Mouse (Mus musculus) frontal cortex, postnatal 25 days (tissue): ENCODE measurements around the gene Nfkb2.

Experiments
- DNase-seq, 2 experiments: peaks; one replicate each; pipeline ENCODE4 v3.0.0; 2022; ENCODE audit warnings: low spot score in 2 of 2

Nfkb2 gene

GRCm38 (mm10) chr19:46322996-46323572 lies 19.0 kb downstream of the Nfkb2 start:
- peak in 1 of 2 experiments; percentile 2 for DNase-seq

- peak in 1 of 2 experiments; percentile 2 for DNase-seq
Measured at GRCm38 (mm10) chr19:46323716-46324115, 19.6 kb downstream of the Nfkb2 start.

- no peak for DNase-seq
Measured at GRCm38 (mm10) chr19:46324366-46324765, 20.2 kb downstream of the Nfkb2 start.

- DNase-seq: peak in 1 of 2 experiments; percentile 1
Measured at GRCm38 (mm10) chr19:46324918-46325317, 20.8 kb downstream of the Nfkb2 start.

- no peak for DNase-seq
Measured at GRCm38 (mm10) chr19:46326019-46326755, 22.1 kb downstream of the Nfkb2 start.

- no peak for DNase-seq
Measured at GRCm38 (mm10) chr19:46326756-46327305, 22.7 kb downstream of the Nfkb2 start, which contains the start of gene Psd. Gene Psd (minus strand): TSS chr19:46327156.

GRCm38 (mm10) chr19:46327531-46328064 lies 23.5 kb downstream of the Nfkb2 start:
- no peak for DNase-seq

GRCm38 (mm10) chr19:46328081-46329030 lies 24.2 kb downstream of the Nfkb2 start, which contains the start of gene Fbxl15:
Gene Fbxl15 (plus strand): TSS chr19:46328184.
- DNase-seq: peak; percentile 90 to 94

- DNase-seq: no peak
Measured at GRCm38 (mm10) chr19:46329031-46329641, 25.0 kb downstream of the Nfkb2 start.

- DNase-seq: peak; percentile 66 to 71
Measured at GRCm38 (mm10) chr19:46329951-46330350, 25.8 kb downstream of the Nfkb2 start.

- no peak for DNase-seq
Measured at GRCm38 (mm10) chr19:46330696-46331095, 26.6 kb downstream of the Nfkb2 start.

- DNase-seq: no peak
Measured at GRCm38 (mm10) chr19:46331326-46331725, 27.2 kb downstream of the Nfkb2 start.

GRCm38 (mm10) chr19:46331936-46332335 lies 27.8 kb downstream of the Nfkb2 start:
- no peak for DNase-seq

- DNase-seq: no peak
Measured at GRCm38 (mm10) chr19:46332721-46333339, 28.7 kb downstream of the Nfkb2 start.

GRCm38 (mm10) chr19:46333906-46334305 lies 29.8 kb downstream of the Nfkb2 start:
- no peak for DNase-seq

GRCm38 (mm10) chr19:46337719-46338330 lies 33.7 kb downstream of the Nfkb2 start:
- no peak for DNase-seq

GRCm38 (mm10) chr19:46338331-46338936 lies 34.3 kb downstream of the Nfkb2 start, which contains the start of gene Cuedc2:
Gene Cuedc2 (minus strand): TSS chr19:46338702.
- peak; percentile 99 for DNase-seq

GRCm38 (mm10) chr19:46338942-46339286 lies 34.8 kb downstream of the Nfkb2 start:
- DNase-seq: no peak

GRCm38 (mm10) chr19:46339287-46339971 lies 35.3 kb downstream of the Nfkb2 start:
- DNase-seq: no peak
